ENCODE assay signal across 18 mouse cellular contexts in the genomic region with DNA sequence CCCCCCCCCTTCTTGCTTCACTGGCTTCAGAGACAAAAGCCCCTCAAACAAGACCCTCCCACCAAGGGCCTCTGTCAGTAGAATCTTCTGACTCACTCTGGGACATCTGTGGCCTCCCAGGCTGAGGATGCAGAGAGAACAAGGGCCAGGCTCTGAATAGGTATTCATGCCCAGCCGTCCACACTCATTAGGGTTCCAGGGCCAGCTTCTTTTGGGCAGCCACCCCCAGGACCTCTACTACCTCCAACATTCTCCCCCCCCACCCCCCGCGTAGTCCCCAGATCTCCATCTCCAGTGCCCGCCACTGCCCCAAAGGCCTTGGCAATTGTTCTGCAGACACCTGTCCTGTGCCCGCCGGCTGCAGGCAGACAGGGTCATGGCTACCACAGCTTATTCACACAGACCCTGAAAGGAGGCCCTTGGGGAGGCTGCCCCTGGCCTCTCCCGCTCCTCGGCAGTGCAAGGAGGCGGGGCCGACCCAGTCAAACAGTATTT. TPM values are rescaled to one million over a fixed set of nuclear protein-coding genes. Genes with fewer than 3 reads are reported as not detected.
DNase-seq lines count a peak whose midpoint lies in the region; ATAC-seq and TF ChIP-seq lines count a peak whose summit lies in the region.
"Had no signal": no experiment of that assay in that cellular context is flagged by ENCODE, and none has a peak within 500 bp of the region (broad histone marks: within the 10 kb centered on the region; RNA-seq: fewer than 3 reads in every experiment).

No protein-coding gene starts in this region.

- TF ChIP-seq CTCF in hindbrain, postnatal 0 days (IDR thresholded peaks at IDR 0.05; ENCODE audit: low read depth), result no peak

- H3K9me3 ChIP-seq in forebrain, embryonic 14.5 days (replicated peaks; ENCODE audit: control insufficient read depth, low read length), result no peaks in the 10 kb centered on the region
- H3K9me3 ChIP-seq in hindbrain, postnatal 0 days (ENCODE audit: low read length), result no peaks in the 10 kb centered on the region
- H3K9me3 ChIP-seq in neural tube, embryonic 12.5 days, result no peaks in the 10 kb centered on the region

- no peaks in the 10 kb centered on the region for H3K36me3 ChIP-seq in forebrain, embryonic 14.5 days (ENCODE audit: control insufficient read depth, insufficient read depth, low read length)
- H3K36me3 ChIP-seq in hindbrain, postnatal 0 days (ENCODE audit: insufficient read depth, low read length), result no peaks in the 10 kb centered on the region
- H3K36me3 ChIP-seq in neural tube, embryonic 12.5 days, result no peaks in the 10 kb centered on the region

- WGBS in forebrain, embryonic 14.5 days, result 5% methylated on average over 10 of the region's 10 CpGs
- 18% methylated on average over 10 of the region's 10 CpGs for WGBS in hindbrain, postnatal 0 days
- 18% methylated on average over 10 of the region's 10 CpGs for WGBS in neural tube, embryonic 12.5 days

- peak; percentile 65 for DNase-seq in embryo, embryonic 10 days (ENCODE audit: low spot score)
- DNase-seq in embryo, embryonic 9.5 days (ENCODE audit: extremely low spot score), result no peak
- peak; percentile 73 for DNase-seq in forebrain, embryonic 14.5 days (ENCODE audit: low spot score)
- peak; percentile 43 for DNase-seq in hindbrain, postnatal 0 days (ENCODE audit: low spot score)
- no peak for DNase-seq in adrenal gland, postnatal 14 days
- no peak for DNase-seq in yolk sac, embryonic 10.5 days (ENCODE audit: low spot score)
- DNase-seq in cerebellum, adult 9-10 months, result no peak
- DNase-seq: heart, postnatal 14 days; kidney, adult 11 months; right cerebral cortex, adult 18-20 months had no signal

- H3K4me1 ChIP-seq in forebrain, embryonic 14.5 days (ENCODE audit: control insufficient read depth, insufficient read depth, low read length), result peaks cover 32% of the 10 kb centered on the region
- peaks cover 16% of the 10 kb centered on the region for H3K4me1 ChIP-seq in hindbrain, postnatal 0 days (ENCODE audit: insufficient read depth, low read length)
- peaks cover 32% of the 10 kb centered on the region for H3K4me1 ChIP-seq in neural tube, embryonic 12.5 days

- peak overlapping the region; percentile 78 for H3K27ac ChIP-seq in forebrain, embryonic 14.5 days (ENCODE audit: low read depth, low read length)
- H3K27ac ChIP-seq in hindbrain, postnatal 0 days, result peak overlapping the region; percentile 54; the same call in 1 of the 2 replicates
- peak overlapping the region; percentile 53; the same call in 1 of the 2 replicates for H3K27ac ChIP-seq in neural tube, embryonic 12.5 days
- H3K27ac ChIP-seq: liver, embryonic 14.5 days had no signal

- H3K4me2 ChIP-seq in forebrain, embryonic 14.5 days (ENCODE audit: low read length), result peak overlapping the region; percentile 16; the same call in 1 of the 2 replicates
- H3K4me2 ChIP-seq in hindbrain, postnatal 0 days (ENCODE audit: low read depth, low read length), result no peak overlapping the region
- H3K4me2 ChIP-seq in neural tube, embryonic 12.5 days (replicated peaks), result peak overlapping the region; percentile 36

- H3K9ac ChIP-seq in forebrain, embryonic 14.5 days (ENCODE audit: low read length), result peak overlapping the region; percentile 25; the same call in 1 of the 2 replicates
- no peak overlapping the region for H3K9ac ChIP-seq in hindbrain, postnatal 0 days (replicated peaks; ENCODE audit: low read length)
- no peak overlapping the region for H3K9ac ChIP-seq in neural tube, embryonic 12.5 days
- H3K9ac ChIP-seq: liver, embryonic 14.5 days had no signal

- H3K27me3 ChIP-seq in forebrain, embryonic 14.5 days (replicated peaks; ENCODE audit: control insufficient read depth, insufficient read depth, low read length), result no peaks in the 10 kb centered on the region
- no peaks in the 10 kb centered on the region for H3K27me3 ChIP-seq in hindbrain, postnatal 0 days (ENCODE audit: insufficient read depth, low read length)
- H3K27me3 ChIP-seq in neural tube, embryonic 12.5 days (replicated peaks), result no peaks in the 10 kb centered on the region

- peak; percentile 57 for ATAC-seq in forebrain, embryonic 14.5 days
- ATAC-seq in hindbrain, postnatal 0 days, result peak; percentile 83
- peak; percentile 82 for ATAC-seq in neural tube, embryonic 12.5 days (ENCODE audit: low FRiP score, low read depth)

- no peak overlapping the region for H3K4me3 ChIP-seq in forebrain, embryonic 14.5 days (ENCODE audit: low read depth, low read length)
- H3K4me3 ChIP-seq in hindbrain, postnatal 0 days (ENCODE audit: low read length), result no peak overlapping the region
- no peak overlapping the region for H3K4me3 ChIP-seq in neural tube, embryonic 12.5 days
- H3K4me3 ChIP-seq: myocyte had no signal

RNA-seq across cellular contexts. Expression of a gene that starts 5.0 kb away (rescaled TPM):
- polyA plus RNA-seq in forebrain, embryonic 14.5 days (2014; fragmentation: Nextera tagmentation; extraction: Ambion mirVana), result not detected in 2 replicates
- total RNA-seq in hindbrain, postnatal 0 days (2014; rRNA removed), result not detected in 2 replicates
- not detected in 2 replicates for polyA plus RNA-seq in hindbrain, postnatal 0 days (2015; fragmentation: Nextera tagmentation; extraction: Ambion mirVana)
- polyA plus RNA-seq in neural tube, embryonic 12.5 days (2016; fragmentation: Nextera tagmentation; extraction: Ambion mirVana), result not detected in 2 replicates
- total RNA-seq in adrenal gland, postnatal 14 days (2021), result not detected in 2 replicates
- total RNA-seq: adrenal gland, adult 18-20 months; common myeloid progenitor, adult 5-6 weeks; heart, postnatal 14 days; left cerebral cortex, postnatal 36 days had no signal
- polyA plus RNA-seq: gonadal fat pad, adult 2 months; large intestine, adult 2 months; liver, embryonic 14.5 days; myocyte had no signal

Comparison
In these comparisons a context has a peak if more than half of its experiments do, and no peak if none do; other contexts are left out.
1. DNase-seq: peak in embryo, embryonic 10 days (single experiment), forebrain, embryonic 14.5 days (single experiment) and hindbrain, postnatal 0 days (single experiment); none in embryo, embryonic 9.5 days (single experiment), adrenal gland, postnatal 14 days (single experiment), yolk sac, embryonic 10.5 days (single experiment) and cerebellum, adult 9-10 months (single experiment).
2. Peak in every context shown above with its lines, with median percentiles within 50 percentile points of each other: ATAC-seq and H3K27ac ChIP-seq.